Mouse (Mus musculus) cerebellum, adult 18-20 months (tissue): ENCODE results near the gene Kif26a.

Source experiments
- DNase-seq, 2 experiments: peaks; one replicate each; pipeline ENCODE4 v3.0.0; 2021

The Kif26a gene

DNA sequence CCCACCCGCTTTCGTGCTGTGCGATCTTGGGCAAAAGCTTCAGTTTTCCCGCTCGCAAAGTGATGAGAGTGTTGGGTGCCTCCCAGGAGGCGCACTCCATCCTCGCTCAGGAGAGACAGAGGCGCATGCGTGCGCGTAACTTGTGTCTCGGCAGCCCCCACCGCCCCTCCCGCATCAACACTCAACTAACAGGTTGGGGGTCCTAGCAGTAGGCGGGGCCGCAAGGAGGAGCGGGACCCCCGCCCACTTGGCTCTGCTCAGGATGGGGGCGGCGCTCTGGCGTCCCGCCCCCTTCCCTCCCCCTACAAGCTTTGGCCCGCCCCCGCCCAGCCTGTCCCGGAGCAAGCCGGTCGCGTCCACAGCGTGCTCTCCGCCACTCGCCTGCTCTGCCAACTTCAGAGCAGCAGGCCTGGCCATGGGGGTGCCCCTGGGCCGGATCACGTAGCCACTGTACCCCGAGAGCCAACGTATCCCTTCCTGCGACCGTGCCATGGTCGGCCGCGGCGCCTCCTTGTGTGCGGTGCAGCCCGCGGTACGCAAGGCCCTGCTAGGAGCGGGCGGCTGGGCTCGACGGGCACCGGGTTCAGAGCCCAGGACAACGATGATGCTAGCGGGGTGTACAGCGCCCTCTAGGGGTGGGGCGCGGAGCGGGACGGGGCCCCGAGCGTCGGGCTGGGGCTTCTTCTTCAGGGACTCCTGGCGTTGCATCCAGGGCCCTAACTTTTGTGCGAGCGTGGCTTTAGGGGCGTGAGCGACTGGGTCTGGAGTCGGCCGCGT, at the start of gene Kif26a:
Gene Kif26a, plus strand, starts transcription at position 334 of the 777 bp plus-strand sequence.
- peak; percentile 12 to 23 for DNase-seq

DNA sequence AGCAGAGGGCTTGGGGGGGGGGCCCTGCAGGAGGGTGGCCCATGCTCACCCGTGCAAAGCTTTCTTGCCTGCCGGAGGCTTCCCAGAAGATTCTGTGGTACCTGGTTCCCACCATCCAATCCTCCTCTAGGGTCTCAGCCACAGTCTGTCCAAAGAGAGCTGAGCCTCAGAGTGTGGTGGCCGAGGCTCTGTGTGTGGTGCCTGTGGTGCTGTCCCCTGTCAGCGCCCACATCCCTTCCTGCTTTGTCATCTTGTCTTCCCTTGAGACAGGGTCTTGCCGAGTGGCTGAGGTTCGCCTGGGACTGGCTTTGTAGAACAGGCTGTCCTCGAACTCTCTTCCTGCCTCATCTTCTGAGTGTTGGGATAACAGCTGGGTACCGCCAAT, 49.3 kb upstream of the Kif26a start:
- no peak for DNase-seq

DNA sequence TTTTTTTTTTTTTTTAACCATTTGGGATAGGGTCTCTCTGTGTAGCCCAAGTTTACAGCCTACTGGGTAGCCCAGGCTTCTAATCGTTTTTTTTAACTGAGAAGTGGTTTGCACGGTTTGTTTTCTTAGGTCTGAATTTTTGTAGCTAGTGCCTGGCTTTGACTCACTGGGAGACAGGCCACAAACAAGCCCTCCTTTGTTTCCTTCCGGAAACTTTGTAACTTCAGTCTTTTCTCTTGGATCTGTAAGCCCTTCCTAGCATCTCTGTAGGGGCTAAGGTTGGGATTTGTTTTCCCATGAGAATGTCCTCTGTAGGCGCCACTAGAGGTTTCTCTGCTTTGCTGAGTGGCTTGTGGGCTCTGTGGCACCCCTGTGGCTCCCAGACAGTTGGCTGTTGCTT, 45.9 kb upstream of the Kif26a start:
- DNase-seq, result no peak

DNA sequence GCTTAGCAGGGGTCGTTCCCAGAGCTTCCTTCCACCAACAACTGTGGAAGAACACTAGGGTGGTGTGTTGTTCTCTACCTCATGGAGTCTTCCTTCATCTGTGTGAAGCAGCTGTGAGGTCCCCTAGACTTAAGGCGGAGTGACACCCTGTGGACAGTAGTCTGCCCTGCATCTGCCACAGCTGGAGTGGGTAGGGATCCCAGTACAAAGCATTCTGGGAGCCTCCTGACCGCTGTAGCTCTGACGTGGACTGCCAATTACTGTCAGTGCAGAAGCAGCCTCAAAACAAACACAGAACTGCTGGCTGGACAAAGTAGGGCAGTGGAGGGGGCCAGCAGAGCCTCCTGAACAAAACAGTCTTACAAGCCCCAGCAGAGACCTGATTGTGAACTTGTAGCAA, 45.0 kb upstream of the Kif26a start:
- DNase-seq, result no peak

DNA sequence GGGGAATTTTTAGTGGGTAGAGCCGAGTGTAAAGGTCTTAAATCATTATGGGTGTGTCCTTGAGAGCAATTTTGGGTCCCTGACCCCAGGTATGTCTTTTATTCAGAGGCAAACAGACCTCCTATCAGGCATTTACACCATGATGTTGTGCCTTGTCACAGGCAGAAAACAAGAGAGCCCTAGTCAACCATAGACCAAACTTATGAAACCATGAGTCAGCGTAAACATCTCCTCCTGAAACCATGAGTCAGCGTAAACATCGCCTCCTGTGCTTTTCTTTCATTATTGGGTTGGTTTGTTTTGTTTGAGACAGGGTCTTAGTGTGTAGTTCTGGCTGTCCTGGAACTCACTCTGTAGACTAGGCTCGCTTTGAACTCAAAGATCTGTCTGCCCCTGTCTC, 42.8 kb upstream of the Kif26a start:
- no peak for DNase-seq

DNA sequence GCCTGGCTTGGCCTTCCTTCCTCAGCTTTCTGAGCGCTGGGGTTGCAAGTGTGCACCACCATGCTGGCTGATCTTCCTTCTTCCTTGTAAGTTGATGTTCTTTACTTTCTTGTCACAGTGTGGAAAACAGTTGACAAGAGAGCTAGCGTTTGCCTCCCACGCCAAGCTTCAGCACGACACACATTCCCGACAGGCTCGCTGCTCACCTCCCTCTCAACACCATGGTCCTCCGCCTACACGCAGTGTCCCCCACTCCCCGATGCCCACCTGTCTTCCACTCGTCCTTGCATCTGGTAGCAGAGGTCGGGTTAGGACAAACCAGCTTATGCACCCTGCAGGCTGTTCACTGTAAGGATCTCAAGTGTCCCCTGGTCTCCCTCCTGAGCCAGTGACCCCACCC, 41.1 kb upstream of the Kif26a start:
- no peak for DNase-seq

DNA sequence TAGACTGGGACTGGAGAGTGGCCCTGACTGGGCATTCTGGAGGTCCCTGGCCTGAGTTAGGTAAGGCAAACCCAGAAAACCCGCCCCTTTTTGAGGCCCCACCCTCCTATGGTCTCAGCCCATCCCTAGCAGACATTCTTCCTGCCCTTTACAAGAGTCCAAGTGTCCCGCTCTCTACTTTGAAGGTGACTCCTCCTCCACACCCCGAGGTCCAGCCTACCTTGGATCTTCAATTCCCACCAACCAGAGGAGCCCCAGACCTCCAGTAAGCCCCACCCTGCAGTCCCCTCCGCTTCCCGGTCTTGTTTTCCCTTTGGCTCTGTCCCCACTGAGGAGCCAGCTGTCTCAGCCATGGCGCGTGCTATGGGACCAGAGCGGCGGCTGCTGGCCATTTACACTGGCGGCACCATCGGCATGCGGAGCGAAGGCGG, 39.5 kb upstream of the Kif26a start, which contains the start of gene Aspg:
Gene Aspg, plus strand, starts transcription at position 139 of the 431 bp plus-strand sequence.
- DNase-seq, result no peak

DNA sequence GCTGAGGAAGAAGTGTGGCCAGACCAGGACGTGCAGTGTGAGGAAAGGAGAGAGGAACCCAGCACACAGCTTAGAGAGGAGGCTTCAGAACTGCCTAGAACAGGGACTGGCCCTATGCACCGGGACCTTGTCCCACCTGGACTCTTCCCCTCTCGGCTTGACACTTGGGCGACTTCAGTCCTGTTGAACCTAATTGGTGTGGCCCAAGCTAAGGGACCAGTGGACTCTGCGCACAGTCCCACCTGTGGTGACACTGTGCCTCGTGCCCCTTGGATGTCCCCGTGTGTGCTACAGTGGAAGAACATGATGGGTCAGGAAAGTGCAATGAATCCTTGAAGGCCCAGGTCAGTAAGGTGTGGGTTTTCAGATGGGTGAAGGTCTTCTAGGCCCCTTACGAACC, 38.3 kb upstream of the Kif26a start:
- no peak for DNase-seq

DNA sequence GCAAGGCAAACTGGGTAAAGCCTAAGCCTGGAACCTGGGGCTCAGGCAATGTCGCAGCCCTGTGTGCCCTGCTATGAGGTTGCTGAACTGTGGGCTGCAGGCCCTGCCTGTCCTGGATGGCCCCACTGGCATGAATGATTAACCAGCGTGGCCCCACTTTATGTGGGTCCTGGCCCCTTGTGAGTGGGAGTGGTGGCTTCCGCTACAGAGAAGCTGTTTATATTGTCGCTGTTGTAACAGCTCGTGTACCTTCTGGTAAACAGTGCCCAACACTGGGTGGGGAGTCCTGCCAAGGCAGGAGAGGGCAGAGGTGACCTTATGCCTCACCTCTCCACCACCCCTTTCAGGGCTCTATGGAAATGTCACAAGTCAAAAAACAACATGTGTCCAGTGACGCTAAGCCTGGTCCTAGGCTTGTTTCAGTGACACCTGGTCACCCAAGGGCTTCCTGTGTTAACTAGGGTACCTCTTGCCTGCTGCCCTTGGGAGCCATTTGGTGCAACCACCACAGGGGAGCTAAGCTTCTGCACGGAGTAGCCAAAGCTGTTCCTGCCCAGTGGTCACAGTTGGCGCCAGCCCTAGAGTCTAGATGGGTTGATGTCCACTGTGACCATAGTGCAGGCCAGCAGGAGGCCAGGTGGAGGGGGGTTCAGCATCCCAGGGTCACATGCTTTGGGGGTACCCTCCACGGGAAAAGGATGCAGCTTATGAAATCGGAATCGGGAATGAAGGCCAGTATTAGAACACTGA, 37.1 kb upstream of the Kif26a start:
- DNase-seq, result no peak

DNA sequence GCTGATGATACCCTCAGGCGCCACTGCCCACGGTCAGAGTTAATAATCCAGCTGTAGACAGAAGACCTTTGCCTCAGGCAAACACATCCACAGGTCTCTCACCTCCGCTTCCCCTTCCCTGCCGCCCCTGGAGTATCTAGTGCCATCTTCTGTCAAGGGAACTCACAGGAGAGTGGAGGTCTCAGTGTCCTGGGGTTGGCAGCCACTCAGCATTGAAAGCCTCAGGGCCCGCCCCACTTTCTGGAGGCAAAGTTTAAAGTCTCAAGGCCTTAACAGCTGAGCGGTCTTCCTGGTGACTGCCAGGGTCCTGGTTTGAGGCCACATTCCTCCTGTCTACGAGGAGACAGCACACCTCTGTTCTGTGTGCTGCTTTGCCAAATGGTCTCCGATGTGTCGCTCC, 36.3 kb upstream of the Kif26a start:
- DNase-seq, result no peak

DNA sequence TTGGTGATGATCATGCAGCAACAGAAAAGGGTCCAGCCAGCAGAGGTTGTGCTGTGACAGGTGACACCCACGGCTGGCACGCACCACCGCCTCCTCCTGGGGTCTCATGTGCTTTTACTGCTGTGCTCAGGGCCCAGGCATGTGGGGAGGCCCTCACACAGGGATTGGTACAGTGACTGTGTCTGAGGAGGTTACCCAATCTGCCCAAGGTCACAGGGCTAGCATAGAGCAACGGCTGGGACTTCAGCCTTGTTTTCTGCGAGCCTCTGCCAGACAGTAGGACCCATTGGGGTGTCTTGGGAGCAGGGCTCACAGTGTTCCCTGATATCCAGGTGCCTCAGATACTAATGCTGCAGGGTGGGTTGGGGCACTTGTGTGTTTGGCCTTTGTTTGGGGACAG, 34.7 kb upstream of the Kif26a start:
- DNase-seq, result no peak

DNA sequence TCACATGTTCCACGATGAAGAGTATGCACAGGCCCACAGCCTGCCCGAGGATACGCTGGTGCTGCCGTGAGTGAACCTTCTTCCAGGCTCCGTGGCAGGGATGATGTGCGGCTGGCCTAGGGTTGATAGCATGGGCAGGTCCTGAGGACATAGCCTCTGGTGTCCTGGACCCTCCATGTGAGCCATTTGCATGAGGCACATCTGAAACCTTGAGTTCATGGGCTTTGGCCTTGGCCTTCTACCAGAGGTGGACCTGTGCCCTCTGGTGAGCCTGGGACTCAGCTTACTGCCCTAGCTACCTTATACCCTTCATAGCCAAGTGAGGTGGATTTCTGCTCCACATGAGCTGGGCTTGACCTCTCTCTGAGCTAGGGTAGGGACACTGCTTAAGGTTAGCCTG, 33.8 kb upstream of the Kif26a start:
- no peak for DNase-seq

DNA sequence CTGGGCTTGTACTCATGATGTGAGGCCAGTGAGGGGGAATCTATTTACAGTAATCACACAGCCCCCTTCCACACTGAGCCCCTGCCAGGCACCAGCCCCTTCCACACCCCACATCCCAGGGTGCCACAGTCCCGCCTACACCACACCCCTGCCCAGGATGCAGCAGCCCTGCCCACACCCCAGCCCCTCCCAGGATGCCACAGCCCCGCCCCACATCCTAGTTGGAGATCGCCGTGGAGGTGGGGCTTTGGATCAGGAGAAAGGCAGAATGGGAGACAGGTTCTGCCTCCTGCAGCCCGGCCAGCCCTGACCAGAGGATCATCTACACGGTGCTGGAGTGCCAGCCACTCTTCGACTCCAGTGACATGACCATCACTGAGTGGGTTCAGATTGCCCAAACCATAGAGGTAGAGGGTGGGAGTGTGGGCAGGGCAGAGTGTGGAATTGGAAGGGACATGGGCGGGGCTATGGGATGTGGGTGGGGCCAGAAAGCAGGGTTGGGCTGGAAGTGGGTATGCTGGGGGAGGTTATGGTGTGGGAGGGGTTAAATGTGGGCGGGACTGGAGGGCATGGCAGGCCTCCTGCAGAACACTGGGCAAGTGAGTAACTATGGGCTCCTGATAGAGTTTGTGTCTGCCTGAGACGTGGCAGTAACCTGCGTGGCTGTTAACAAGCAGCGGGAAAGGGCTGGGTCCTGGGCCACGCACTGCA, 33.2 kb upstream of the Kif26a start:
- no peak for DNase-seq

DNA sequence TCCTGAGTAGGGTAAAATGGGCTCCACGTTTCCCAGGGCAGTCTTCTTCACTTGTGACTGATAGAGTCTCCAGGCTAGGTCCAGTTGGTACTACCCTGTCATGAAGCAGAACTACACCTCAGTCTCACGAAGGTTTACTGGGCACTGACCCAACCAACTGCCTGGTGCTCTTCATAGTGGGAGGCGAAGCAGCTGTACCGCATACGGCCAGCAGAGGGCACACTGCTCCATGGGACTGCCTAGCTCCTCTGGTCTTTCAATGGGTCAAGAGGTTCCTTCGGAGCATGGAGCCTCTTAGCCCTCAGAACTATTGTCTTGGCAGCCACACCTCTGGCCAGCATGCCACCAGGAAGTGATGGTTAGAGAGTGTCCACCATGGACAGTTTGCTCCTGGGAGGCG, 32.3 kb upstream of the Kif26a start:
- DNase-seq, result peak; percentile 76 to 82

DNA sequence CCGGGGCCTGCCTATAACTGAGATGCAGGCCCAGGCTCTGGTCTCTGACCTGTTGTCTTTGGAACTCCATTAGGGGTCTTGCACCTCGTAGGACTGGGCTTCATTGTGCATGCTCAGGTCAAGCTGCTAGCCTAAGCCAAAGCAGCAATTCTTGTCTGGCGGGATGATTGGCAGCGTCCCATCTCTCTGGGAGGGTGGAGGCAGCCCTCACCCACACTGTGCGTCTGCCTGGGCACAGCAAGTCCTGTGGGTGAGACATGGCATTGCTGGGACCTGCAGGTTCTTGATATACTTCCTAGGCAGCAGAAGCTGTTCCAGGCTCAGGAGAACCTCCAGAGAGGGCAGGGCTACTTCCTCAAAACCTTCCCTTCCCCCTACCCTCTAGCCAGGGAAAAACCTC, 29.0 kb upstream of the Kif26a start:
- DNase-seq, result no peak

DNA sequence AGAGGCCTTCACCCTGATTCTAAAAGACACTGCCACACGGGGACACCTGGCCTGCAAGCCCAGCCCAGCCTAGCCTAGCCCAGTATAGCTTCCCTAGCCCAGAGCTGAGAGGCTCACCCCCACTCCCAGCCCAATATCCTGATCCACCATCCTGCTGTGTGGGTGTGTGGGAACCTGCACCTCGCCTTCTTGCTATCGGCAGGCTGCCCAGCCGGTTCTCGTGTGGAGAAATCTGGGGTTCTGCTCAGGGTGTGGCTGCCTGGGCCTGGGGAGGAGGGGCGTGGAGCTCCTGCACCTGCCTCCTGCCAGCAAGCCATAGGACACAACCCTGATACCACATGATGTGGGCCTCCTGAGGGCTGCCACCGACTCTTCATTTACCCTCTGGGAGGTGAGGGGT, 28.4 kb upstream of the Kif26a start:
- DNase-seq, result no peak

DNA sequence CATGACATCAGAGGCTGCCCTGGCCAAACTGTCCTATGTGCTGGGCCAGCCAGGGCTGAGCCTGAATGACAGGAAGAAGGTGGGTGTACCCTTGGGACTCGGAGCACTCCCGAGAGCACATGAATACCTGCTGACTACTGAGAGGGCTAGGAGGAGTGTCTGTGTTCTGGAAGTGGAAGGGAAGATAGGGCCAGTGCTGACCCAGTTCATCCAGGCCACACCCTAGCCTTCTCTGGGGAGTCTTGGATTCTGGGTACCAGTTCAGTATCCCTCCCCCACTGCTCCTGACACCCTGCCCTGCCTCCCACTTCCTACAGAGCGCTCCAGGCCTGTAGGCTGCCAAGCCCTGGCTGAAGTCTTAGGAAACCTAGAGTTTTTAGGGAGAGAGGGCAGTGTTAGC, 24.8 kb upstream of the Kif26a start:
- no peak for DNase-seq

DNA sequence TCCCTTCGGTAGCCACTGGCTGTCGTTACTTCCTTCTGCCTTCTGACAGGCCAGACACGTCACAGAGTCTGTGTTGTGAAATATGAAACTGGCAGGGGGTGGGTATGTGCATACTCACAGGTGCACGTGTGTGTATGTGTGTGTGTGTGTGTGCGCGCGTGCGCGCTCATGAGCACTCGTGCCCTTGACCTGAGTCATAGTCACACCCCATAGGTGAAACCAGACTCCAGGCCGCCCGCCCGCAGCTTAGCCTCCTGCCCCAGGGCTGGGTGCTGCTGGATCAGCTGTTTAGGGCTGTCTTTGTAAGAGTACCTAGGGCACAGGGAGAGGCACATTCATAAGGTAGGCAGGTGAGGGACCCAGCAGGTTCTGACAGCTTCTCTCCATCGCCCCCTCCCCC, 20.1 kb upstream of the Kif26a start:
- no peak for DNase-seq

DNA sequence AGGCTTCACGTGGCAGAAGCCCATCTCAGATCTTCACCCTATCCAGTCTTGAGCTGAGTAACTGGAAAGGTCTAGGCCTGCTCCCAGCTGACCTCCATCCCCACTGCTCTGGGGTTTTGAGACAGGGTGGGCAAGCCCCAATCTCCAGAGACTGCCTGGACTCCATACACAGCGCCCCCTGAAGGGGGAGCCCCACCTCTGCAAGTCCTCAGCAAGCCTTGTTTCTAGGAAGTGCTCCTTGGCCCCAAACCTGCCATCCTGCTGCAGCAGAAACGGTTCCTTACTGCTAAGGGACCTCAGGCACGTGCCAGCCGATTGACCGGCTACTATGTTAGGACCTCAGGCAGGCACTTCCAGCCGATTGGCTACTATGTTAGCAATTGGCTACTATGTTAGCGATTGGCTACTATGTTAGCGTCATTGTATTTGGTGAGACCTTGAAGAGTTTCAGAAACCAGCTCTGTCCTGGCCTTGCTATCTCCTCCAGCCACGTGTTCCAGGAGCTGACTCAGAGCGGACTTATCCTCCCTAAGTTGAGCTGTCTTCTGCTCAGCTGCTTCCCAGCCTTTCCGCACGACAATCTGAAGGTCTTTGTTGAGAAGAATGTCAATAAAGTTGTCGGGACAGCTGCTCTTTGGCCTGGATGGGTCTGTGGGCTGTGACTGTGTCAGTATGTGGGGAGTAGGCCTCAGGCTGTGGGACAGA, 18.9 kb upstream of the Kif26a start:
- DNase-seq, result no peak

DNA sequence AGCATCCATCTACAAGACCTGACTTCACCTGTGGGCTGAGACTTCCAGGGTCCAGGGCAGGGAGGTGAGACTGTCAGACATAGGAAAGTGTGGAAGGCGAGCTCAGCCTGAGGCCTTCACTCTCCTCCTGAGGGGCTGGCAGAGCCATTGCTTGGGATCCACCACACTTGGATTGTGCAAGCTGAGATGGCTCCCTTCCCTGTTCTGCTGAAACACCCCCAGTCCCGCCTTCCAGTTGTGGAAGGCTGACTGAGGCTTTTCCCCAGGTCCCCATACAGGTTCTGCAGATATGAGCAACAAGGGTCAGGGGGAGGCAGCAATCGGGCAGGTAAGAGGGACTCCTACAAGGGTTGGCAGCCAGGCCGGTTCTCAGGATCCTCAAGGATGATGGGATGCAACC, 17.5 kb upstream of the Kif26a start:
- no peak for DNase-seq

DNA sequence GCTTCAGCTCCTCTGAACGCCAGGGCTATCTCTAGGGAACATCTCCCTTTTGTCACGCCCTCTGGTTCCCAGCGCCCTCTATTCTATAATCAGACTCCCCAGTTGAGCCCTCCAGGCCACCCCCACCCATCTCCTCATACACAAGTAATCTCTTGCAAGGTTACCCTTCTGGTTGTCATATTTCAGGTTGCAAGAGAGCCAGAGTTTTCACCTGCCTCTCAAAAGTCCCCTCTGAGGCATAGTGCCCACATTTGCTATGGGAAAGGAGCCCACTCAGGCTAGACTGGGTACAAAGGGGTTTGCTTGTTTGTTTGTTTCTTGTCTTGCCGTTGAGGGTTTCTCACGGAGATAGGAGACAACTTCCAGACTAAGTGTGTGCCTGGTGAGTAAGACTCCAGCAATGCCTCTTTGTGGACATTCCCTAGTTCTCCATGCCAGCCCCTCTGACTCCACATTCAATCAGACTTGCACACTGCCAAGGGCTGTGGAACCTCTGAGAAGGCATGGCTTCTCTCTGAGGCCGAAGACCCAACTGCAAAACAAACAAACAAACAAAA, 16.6 kb upstream of the Kif26a start:
- no peak for DNase-seq

DNA sequence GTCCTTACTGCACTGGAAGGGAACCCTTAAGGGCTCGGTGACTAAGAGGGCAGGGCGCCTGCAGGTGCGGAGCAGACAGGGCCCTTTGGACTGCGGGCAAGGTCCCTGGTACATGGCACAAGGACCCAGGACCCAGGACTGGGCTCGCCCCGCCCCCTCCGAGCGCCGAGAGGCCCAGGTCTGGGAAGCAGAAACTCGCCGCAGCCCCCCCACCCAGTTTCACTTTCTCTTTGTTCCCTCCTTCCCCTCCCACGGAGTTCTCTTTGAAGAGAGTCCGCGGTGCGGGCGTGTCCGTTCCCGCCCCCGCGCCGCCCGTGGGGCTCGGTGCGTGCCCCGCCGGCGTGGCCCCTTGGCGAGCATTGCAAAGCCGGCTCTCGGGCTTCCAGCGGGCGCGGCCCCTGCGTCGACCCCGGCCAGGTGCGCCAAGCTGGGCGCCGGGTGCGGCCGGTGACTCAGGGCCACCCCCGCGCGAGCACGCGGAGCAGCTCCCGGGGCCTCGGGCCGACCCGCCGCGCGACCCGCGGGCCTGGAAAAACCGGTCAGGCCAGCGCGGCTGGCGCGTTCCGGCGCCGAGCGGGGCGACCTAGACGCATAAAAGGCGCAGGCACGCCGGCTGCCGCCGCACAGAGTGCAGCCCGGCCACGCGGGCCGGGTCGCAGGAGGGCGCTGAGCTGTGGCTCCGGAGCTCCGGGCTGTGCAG, 15.7 kb upstream of the Kif26a start:
- no peak for DNase-seq
